Mouse (Mus musculus) megakaryocyte, embryonic 14.5 days (primary cell): ENCODE results near the gene St3gal4.

Experiments used
- FLI1 ChIP-seq: IDR thresholded peaks from 2 replicates; pipeline ENCODE4 v1.6.1; 2012; ENCODE audit warnings: low read length, inconsistent platforms, mixed read lengths
- GATA1 ChIP-seq: IDR thresholded peaks from 3 replicates; pipeline ENCODE4 v1.6.1; 2012; ENCODE audit warnings: mixed read lengths, low read length, inconsistent platforms, borderline replicate concordance

- TF ChIP-seq GATA1 (no peak), FLI1 (no peak)
Measured at GRCm38 (mm10) chr9:35115804-35116203, 3.3 kb downstream of the St3gal4 start.
